Comparison of ENCODE assay signal across 17 mouse cellular contexts in genomic region chr10:12522078-12522477, GRCm38 (mm10).
"Had no signal": no experiment of that assay in that cellular context is flagged by ENCODE, and none has a peak within 500 bp of the region (broad histone marks: within the 10 kb centered on the region; RNA-seq: fewer than 3 reads in every experiment).

No protein-coding gene starts in this region.

- H3K27me3 ChIP-seq: lung, embryonic 15.5 days; megakaryocyte, embryonic 14.5 days; midbrain, embryonic 13.5 days; midbrain, embryonic 15.5 days; neural tube, embryonic 12.5 days; stomach, embryonic 15.5 days had no signal

- ATAC-seq: liver, postnatal 0 days; lung, postnatal 0 days; midbrain, embryonic 13.5 days; midbrain, embryonic 15.5 days had no signal

- H3K36me3 ChIP-seq: midbrain, embryonic 13.5 days; midbrain, embryonic 15.5 days; neural tube, embryonic 12.5 days; stomach, embryonic 15.5 days had no signal

- H3K27ac ChIP-seq: lung, embryonic 15.5 days; macrophage; midbrain, embryonic 13.5 days; midbrain, embryonic 15.5 days; neural tube, embryonic 12.5 days; stomach, embryonic 15.5 days; stomach, postnatal 0 days had no signal

- H3K9ac ChIP-seq: liver, postnatal 0 days; lung, embryonic 15.5 days; midbrain, embryonic 13.5 days; midbrain, embryonic 15.5 days; neural tube, embryonic 12.5 days; stomach, embryonic 15.5 days had no signal

- H3K4me3 ChIP-seq: lung, embryonic 15.5 days; megakaryocyte, embryonic 14.5 days; midbrain, embryonic 13.5 days; midbrain, embryonic 15.5 days; neural tube, embryonic 12.5 days; stomach, embryonic 15.5 days had no signal

- DNase-seq: liver, postnatal 0 days; lung, adult 2 months; lung, postnatal 14 days; lung, postnatal 36 days; right cerebral cortex, postnatal 14 days; thymus, adult 2 months; thymus, postnatal 25 days; thymus, postnatal 4 days had no signal

- H3K4me1 ChIP-seq: lung, embryonic 15.5 days; midbrain, embryonic 13.5 days; midbrain, embryonic 15.5 days; neural tube, embryonic 12.5 days; stomach, embryonic 15.5 days had no signal
